ENCODE assay signal across 8 mouse cellular contexts in genomic region chr6:125009181-125010073, GRCm38 (mm10). TPM values are rescaled to one million over a fixed set of nuclear protein-coding genes. Genes with fewer than 3 reads are reported as not detected.
DNase-seq lines count a peak whose midpoint lies in the region; ATAC-seq and TF ChIP-seq lines count a peak whose summit lies in the region.

No protein-coding gene starts in this region.

- CTCF ChIA-PET in Patski (lab: Charles Lee): no interaction called here

- no peaks in the 10 kb centered on the region; the same call in 1 of the 2 replicates for H3K36me3 ChIP-seq in hindbrain, embryonic 11.5 days (ENCODE audit: control insufficient read depth, insufficient read depth, low read length)
- H3K36me3 ChIP-seq in macrophage (ENCODE audit: inconsistent target): peaks cover 32% of the 10 kb centered on the region

- no peaks in the 10 kb centered on the region for H3K27me3 ChIP-seq in Patski
- no peaks in the 10 kb centered on the region for H3K27me3 ChIP-seq in hindbrain, embryonic 11.5 days (ENCODE audit: control insufficient read depth, insufficient read depth, low read length)

- DNase-seq in Patski (ENCODE audit: low read depth, low spot score): peak; percentile 22
- peak; percentile 81 for DNase-seq in cerebellum, adult 9-10 months
- peak; percentile 74 for DNase-seq in forelimb bud, embryonic 11.5 days (ENCODE audit: low read depth, low spot score)
- peak; percentile 86 for DNase-seq in hindbrain, embryonic 11.5 days (ENCODE audit: low spot score)
- DNase-seq in left cerebral cortex, adult 2 months (ENCODE audit: extremely low spot score in 1 of 2, low spot score in 2 of 2): peak; percentile 67 to 74
- DNase-seq in retina, postnatal 7 days (ENCODE audit: low read depth, low spot score): peak; percentile 79
- peak; percentile 89 for DNase-seq in thymus, postnatal 4 days

- peak overlapping the region; percentile 72 for H3K4me2 ChIP-seq in hindbrain, embryonic 11.5 days (replicated peaks; ENCODE audit: low read depth, low read length)

- 2% methylated on average over 17 of the region's 78 CpGs for WGBS in hindbrain, embryonic 11.5 days
- WGBS in macrophage (ENCODE audit: missing documents): under 1% methylated on average over 28 of the region's 78 CpGs

- ATAC-seq in Patski: peak; percentile 61
- ATAC-seq in hindbrain, embryonic 11.5 days (ENCODE audit: low FRiP score): peak; percentile 87

- no peak for TF ChIP-seq CTCF in Patski (IDR thresholded peaks at IDR 0.05)
- TF ChIP-seq CTCF in left cerebral cortex, adult 2 months (IDR thresholded peaks at IDR 0.05): no peak

- intact Hi-C loops in left cerebral cortex, adult 2 months (cut with DNase I): loop anchor here (1.0 kb wide), 2 partner anchors 30 to 44 kb away; partner anchors contain the start of genes Cops7a and Ing4

- H3K27ac ChIP-seq in hindbrain, embryonic 11.5 days (ENCODE audit: low read depth, low read length): peak overlapping the region; percentile 98
- peak overlapping the region; percentile 91 for H3K27ac ChIP-seq in left cerebral cortex, adult 2 months
- peak overlapping the region; percentile 96 for H3K27ac ChIP-seq in macrophage

- peaks cover 44% of the 10 kb centered on the region for H3K79me2 ChIP-seq in macrophage (ENCODE audit: inconsistent target)

- no peaks in the 10 kb centered on the region for H3K9me3 ChIP-seq in hindbrain, embryonic 11.5 days (ENCODE audit: control insufficient read depth, low read length)

- H3K4me3 ChIP-seq in hindbrain, embryonic 11.5 days (ENCODE audit: low read depth, low read length): peak overlapping the region; percentile 85
- peak overlapping the region; percentile 75 for H3K4me3 ChIP-seq in left cerebral cortex, adult 2 months
- peak overlapping the region; percentile 74 for H3K4me3 ChIP-seq in macrophage (ENCODE audit: inconsistent target)

- in situ Hi-C loops in Patski (cut with MboI; ENCODE audit: low pct_unique_long_range_greater_than_20kb): no loop called here

- H3K4me1 ChIP-seq in hindbrain, embryonic 11.5 days (replicated peaks; ENCODE audit: control insufficient read depth, insufficient read depth, low read length): 0 out of 2 replicates have a peak, but pooled peaks cover 2% of the 10 kb centered on the region

- POLR2A ChIA-PET in Patski (lab: Charles Lee): interaction anchor here (0.6 to 1.7 kb wide), 3 partner anchors 25 to 146 kb away, joined by 3 to 4 read pairs (median 4); partner anchors contain the start of gene Gpr162

- H3K9ac ChIP-seq in hindbrain, embryonic 11.5 days (ENCODE audit: low read depth, low read length): peak overlapping the region; percentile 96

RNA-seq across cellular contexts. Expression of gene Zfp384, which starts 0.5 kb away (rescaled TPM):
- polyA plus RNA-seq in Patski (2021) (53.0 TPM), macrophage (2018) (35.4 to 57.8 TPM (median 41.9 TPM) in 3 replicates)
- 8.7 and 16.5 TPM in 2 replicates for polyA plus RNA-seq in hindbrain, embryonic 11.5 days (2014; fragmentation: Nextera tagmentation; extraction: Ambion mirVana)
- 10 to 100 TPM; 48.2 to 50.6 TPM for total RNA-seq in left cerebral cortex, adult 2 months (2021)
- 100 to 1,000 TPM; 105 to 210 (median 160) TPM for total RNA-seq in macrophage (2018; cell fraction: chromatin; rRNA removed)
- total RNA-seq in macrophage (2018; cell fraction: cytosol; rRNA removed): 10 to 100 TPM; 25.5 to 46.2 (median 36.9) TPM
- total RNA-seq in macrophage (2018; cell fraction: nucleus; rRNA removed): 100 to 1,000 TPM in 24 of 26 experiments, 10 to 100 TPM in 2; 83.3 to 158 (median 128) TPM

RNA-seq across cellular contexts. Expression of gene Pianp, which starts 12.9 kb away (rescaled TPM):
- 12.9 TPM for polyA plus RNA-seq in Patski (2021)
- polyA plus RNA-seq in hindbrain, embryonic 11.5 days (2014; fragmentation: Nextera tagmentation; extraction: Ambion mirVana): 1.6 and 1.9 TPM in 2 replicates
- total RNA-seq in left cerebral cortex, adult 2 months (2021): 100 to 1,000 TPM; 176 to 191 TPM
- 10 to 100 TPM in 1 of 26 experiments, 1 to 10 TPM in 21, under 1 TPM in 2, not detected in 2; 0.51 to 10.7 (median 2.5) TPM for total RNA-seq in macrophage (2018; cell fraction: chromatin; rRNA removed)
- total RNA-seq in macrophage (2018; cell fraction: cytosol; rRNA removed): 10 to 100 TPM in 13 of 26 experiments, 1 to 10 TPM in 13; 4.8 to 26.1 (median 11.3) TPM
- 10 to 100 TPM in 5 of 26 experiments, 1 to 10 TPM in 21; 3.2 to 16.6 (median 6.5) TPM for total RNA-seq in macrophage (2018; cell fraction: nucleus; rRNA removed)
- 10.8 to 32.4 TPM (median 17.5 TPM) in 3 replicates for polyA plus RNA-seq in macrophage (2018)

RNA-seq across cellular contexts. Expression of gene Ing4, which starts 30.1 kb away (rescaled TPM):
- polyA plus RNA-seq in Patski (2021) (77.6 TPM), macrophage (2018) (40.7 to 67.3 TPM (median 57.5 TPM) in 3 replicates)
- 120 and 133 TPM in 2 replicates for polyA plus RNA-seq in hindbrain, embryonic 11.5 days (2014; fragmentation: Nextera tagmentation; extraction: Ambion mirVana)
- 10 to 100 TPM; 49.5 to 56.6 TPM for total RNA-seq in left cerebral cortex, adult 2 months (2021)
- 100 to 1,000 TPM in 16 of 26 experiments, 10 to 100 TPM in 10; 32.0 to 260 (median 112) TPM for total RNA-seq in macrophage (2018; cell fraction: chromatin; rRNA removed)
- 10 to 100 TPM; 23.5 to 74.3 (median 45.3) TPM for total RNA-seq in macrophage (2018; cell fraction: cytosol; rRNA removed)
- 100 to 1,000 TPM in 5 of 26 experiments, 10 to 100 TPM in 21; 26.5 to 172 (median 60.7) TPM for total RNA-seq in macrophage (2018; cell fraction: nucleus; rRNA removed)

RNA-seq across cellular contexts. Expression of gene Acrbp, which starts 40.1 kb away (rescaled TPM):
- 9.7 TPM for polyA plus RNA-seq in Patski (2021)
- polyA plus RNA-seq in hindbrain, embryonic 11.5 days (2014; fragmentation: Nextera tagmentation; extraction: Ambion mirVana): 10.7 and 12.2 TPM in 2 replicates
- total RNA-seq in left cerebral cortex, adult 2 months (2021): 10 to 100 TPM; 12.2 to 18.4 TPM
- total RNA-seq in macrophage (2018; cell fraction: chromatin; rRNA removed): 100 to 1,000 TPM in 2 of 26 experiments, 10 to 100 TPM in 21, 1 to 10 TPM in 3; 8.8 to 120 (median 49.0) TPM
- 1 to 10 TPM in 14 of 26 experiments, under 1 TPM in 12; 0.10 to 6.3 (median 1.2) TPM for total RNA-seq in macrophage (2018; cell fraction: cytosol; rRNA removed)
- total RNA-seq in macrophage (2018; cell fraction: nucleus; rRNA removed): 10 to 100 TPM in 21 of 26 experiments, 1 to 10 TPM in 5; 7.4 to 83.3 (median 27.0) TPM
- polyA plus RNA-seq in macrophage (2018): 1.4 to 5.9 TPM (median 3.2 TPM) in 3 replicates

RNA-seq across cellular contexts. Expression of gene Cops7a, which starts 44.1 kb away (rescaled TPM):
- polyA plus RNA-seq in Patski (2021) (153 TPM), macrophage (2018) (42.8 to 68.7 TPM (median 51.4 TPM) in 3 replicates)
- polyA plus RNA-seq in hindbrain, embryonic 11.5 days (2014; fragmentation: Nextera tagmentation; extraction: Ambion mirVana): 94.3 and 99.7 TPM in 2 replicates
- total RNA-seq in left cerebral cortex, adult 2 months (2021): 100 to 1,000 TPM; 148 to 156 TPM
- 100 to 1,000 TPM in 1 of 26 experiments, 10 to 100 TPM in 25; 24.7 to 101 (median 50.8) TPM for total RNA-seq in macrophage (2018; cell fraction: chromatin; rRNA removed)
- total RNA-seq in macrophage (2018; cell fraction: cytosol; rRNA removed): 10 to 100 TPM; 33.2 to 68.8 (median 54.0) TPM
- total RNA-seq in macrophage (2018; cell fraction: nucleus; rRNA removed): 100 to 1,000 TPM in 2 of 26 experiments, 10 to 100 TPM in 24; 30.0 to 119 (median 56.0) TPM

Comparison
In these comparisons a context has a peak if more than half of its experiments do, and no peak if none do; other contexts are left out.
1. Peak in every context shown above with its lines: DNase-seq, ATAC-seq, H3K4me3 ChIP-seq and H3K27ac ChIP-seq.
2. DNase-seq: peak in every context shown above with its lines; median percentile 89 in thymus, postnatal 4 days; 86 in hindbrain, embryonic 11.5 days; 81 in cerebellum, adult 9-10 months; 79 in retina, postnatal 7 days; 74 in forelimb bud, embryonic 11.5 days; 70 in left cerebral cortex, adult 2 months; 22 in Patski.